Mouse (Mus musculus): ENCODE data around the gene Nprl3.

DNA sequence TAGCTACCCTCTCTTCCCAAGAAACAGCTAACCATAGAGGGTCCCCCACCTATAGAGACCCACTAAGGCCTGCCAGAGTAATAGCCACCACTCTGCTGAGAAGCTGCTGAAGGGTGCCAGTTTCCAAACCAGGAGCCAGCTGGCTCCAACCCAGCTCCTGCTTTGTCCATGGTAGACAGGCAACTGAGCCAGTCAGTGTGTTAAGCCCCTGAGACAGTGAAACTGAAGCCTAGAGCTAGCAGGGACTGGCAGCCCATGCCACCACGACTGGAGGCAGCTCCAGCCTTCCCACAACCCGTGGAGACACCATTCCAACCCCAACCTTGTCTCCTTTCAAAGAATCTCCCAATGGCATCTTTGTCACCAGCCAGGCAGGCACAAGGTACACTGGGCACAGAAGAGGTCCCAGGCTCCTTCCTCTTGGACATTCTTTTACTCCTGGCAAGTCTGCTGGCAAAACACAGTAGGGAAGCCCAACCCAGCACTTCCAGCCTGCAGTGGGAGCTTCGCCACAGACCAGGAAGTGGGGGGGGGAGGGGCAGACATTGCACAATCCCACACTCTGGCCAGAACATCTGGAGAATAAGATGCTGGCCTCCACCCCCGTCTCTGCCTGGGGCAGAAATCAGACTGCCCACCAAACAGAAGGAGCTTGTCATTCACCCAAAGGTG lies 42.9 kb downstream of the Nprl3 start:
- TF ChIP-seq POLR2A (IDR thresholded peaks at IDR 0.05; ENCODE audit: borderline replicate concordance, insufficient read depth, low read length) (no peak), CTCF (IDR thresholded peaks at IDR 0.05; ENCODE audit: borderline replicate concordance, insufficient read depth, low read depth, low read length) (no peak)

Data from cerebellum, adult 2 months (tissue).